28 mouse cellular contexts compared by ENCODE assay signal in genomic region chr15:86065367-86065766, GRCm38 (mm10). TPM values are rescaled to one million over a fixed set of nuclear protein-coding genes. Genes with fewer than 3 reads are reported as not detected.
DNase-seq lines count a peak whose midpoint lies in the region; ATAC-seq and TF ChIP-seq lines count a peak whose summit lies in the region.
"Had no signal": no experiment of that assay in that cellular context is flagged by ENCODE, and none has a peak within 500 bp of the region (broad histone marks: within the 10 kb centered on the region; RNA-seq: fewer than 3 reads in every experiment).

No protein-coding gene starts in this region.

- H3K4me3 ChIP-seq in left cerebral cortex, adult 2 months, result no peak overlapping the region
- no peak overlapping the region for H3K4me3 ChIP-seq in MEL (ENCODE audit: control insufficient read depth in 1 of 2, insufficient read depth in 1 of 2, low read depth in 2 of 2, low read length in 2 of 2)
- H3K4me3 ChIP-seq in liver, embryonic 13.5 days (replicated peaks), result peak overlapping the region; percentile 22
- H3K4me3 ChIP-seq in small intestine, adult 2 months (ENCODE audit: low read depth, low read length), result no peak overlapping the region
- no peak overlapping the region for H3K4me3 ChIP-seq in limb, embryonic 10.5 days
- H3K4me3 ChIP-seq: forebrain, embryonic 10.5 days; forebrain, embryonic 15.5 days; gastrocnemius, adult 2 months; heart, adult 2 months; heart, embryonic 13.5 days; kidney, embryonic 15.5 days; myocyte; neural tube, embryonic 12.5 days; stomach, embryonic 15.5 days had no signal

- peaks cover 84% of the 10 kb centered on the region for H3K79me2 ChIP-seq in MEL (ENCODE audit: control insufficient read depth, insufficient read depth, low read length, poor library complexity)

- no peaks in the 10 kb centered on the region for H3K9me3 ChIP-seq in MEL (replicated peaks; ENCODE audit: insufficient read depth, low read length)
- no peaks in the 10 kb centered on the region for H3K9me3 ChIP-seq in liver, embryonic 13.5 days (replicated peaks)
- H3K9me3 ChIP-seq in limb, embryonic 10.5 days (replicated peaks), result no peaks in the 10 kb centered on the region
- H3K9me3 ChIP-seq: forebrain, embryonic 15.5 days; heart, embryonic 13.5 days; kidney, embryonic 15.5 days; neural tube, embryonic 12.5 days; stomach, embryonic 15.5 days had no signal

- no peak for TF ChIP-seq POLR2A in MEL (IDR thresholded peaks at IDR 0.05; ENCODE audit: control insufficient read depth in 1 of 2, insufficient read depth in 1 of 2, low read depth in 1 of 2, low read length in 2 of 2, poor library complexity in 1 of 2)
- no peak for TF ChIP-seq POLR2A in small intestine, adult 2 months (IDR thresholded peaks at IDR 0.05; ENCODE audit: low read depth, low read length)

- H3K27ac ChIP-seq in left cerebral cortex, adult 2 months, result peak overlapping the region; percentile 52
- peak overlapping the region; percentile 5; the same call in 1 of the 2 replicates for H3K27ac ChIP-seq in MEL (ENCODE audit: control insufficient read depth, low read depth, low read length)
- peak overlapping the region; percentile 93 for H3K27ac ChIP-seq in liver, embryonic 13.5 days
- peak overlapping the region; percentile 40 for H3K27ac ChIP-seq in small intestine, adult 2 months (ENCODE audit: insufficient read depth, low read depth, low read length)
- no peak overlapping the region for H3K27ac ChIP-seq in limb, embryonic 10.5 days
- H3K27ac ChIP-seq: forebrain, embryonic 10.5 days; forebrain, embryonic 15.5 days; gastrocnemius, adult 2 months; heart, adult 2 months; heart, embryonic 13.5 days; neural tube, embryonic 12.5 days; stomach, embryonic 15.5 days had no signal

- peak overlapping the region; percentile 65 for H3K4me2 ChIP-seq in liver, embryonic 13.5 days
- H3K4me2 ChIP-seq: forebrain, embryonic 15.5 days; heart, embryonic 13.5 days; kidney, embryonic 15.5 days; lung, embryonic 14.5 days; midbrain, embryonic 11.5 days; neural tube, embryonic 12.5 days; stomach, embryonic 15.5 days had no signal

- H3K4me1 ChIP-seq in MEL (ENCODE audit: control insufficient read depth in 1 of 2, insufficient read depth in 2 of 2, low read length in 2 of 2), result peaks cover 1 to 59% of the 10 kb centered on the region in 2 experiments
- peaks cover 99% of the 10 kb centered on the region for H3K4me1 ChIP-seq in liver, embryonic 13.5 days (replicated peaks)
- peaks cover 54% of the 10 kb centered on the region for H3K4me1 ChIP-seq in small intestine, adult 2 months (ENCODE audit: control insufficient read depth, insufficient read depth, insufficient read length, low read length)
- H3K4me1 ChIP-seq in limb, embryonic 10.5 days, result peaks cover 49% of the 10 kb centered on the region

- WGBS in liver, embryonic 13.5 days (ENCODE audit: insufficient replicate concordance), result 61% methylated on average over 4 of the region's 4 CpGs
- WGBS in small intestine, adult 2 months, result 67% methylated on average over 4 of the region's 4 CpGs
- 92% methylated on average over 4 of the region's 4 CpGs for WGBS in limb, embryonic 10.5 days

- no peak for TF ChIP-seq RAD21 in MEL (IDR thresholded peaks at IDR 0.05; ENCODE audit: low read depth, low read length)

- H3K9ac ChIP-seq in MEL (ENCODE audit: control insufficient read depth, low read depth, low read length, poor library complexity, severe bottlenecking), result no peak overlapping the region
- H3K9ac ChIP-seq in liver, embryonic 13.5 days, result peak overlapping the region; percentile 60
- H3K9ac ChIP-seq: forebrain, embryonic 15.5 days; heart, embryonic 13.5 days; kidney, embryonic 15.5 days; lung, embryonic 14.5 days; neural tube, embryonic 12.5 days; stomach, embryonic 15.5 days had no signal

- no peak for ATAC-seq in liver, embryonic 13.5 days (ENCODE audit: low read depth)
- ATAC-seq: forebrain, embryonic 15.5 days; hindbrain, embryonic 16.5 days; midbrain, embryonic 16.5 days had no signal

- H3K27me3 ChIP-seq in MEL (ENCODE audit: control insufficient read depth in 1 of 2, insufficient read depth in 2 of 2, low read length in 2 of 2), result no peaks in the 10 kb centered on the region
- H3K27me3 ChIP-seq in liver, embryonic 13.5 days, result no peaks in the 10 kb centered on the region
- H3K27me3 ChIP-seq in small intestine, adult 2 months (ENCODE audit: control insufficient read depth, insufficient read depth, low read length), result no peaks in the 10 kb centered on the region
- no peaks in the 10 kb centered on the region for H3K27me3 ChIP-seq in limb, embryonic 10.5 days (ENCODE audit: low read depth, poor library complexity, severe bottlenecking)
- H3K27me3 ChIP-seq: forebrain, embryonic 15.5 days; heart, embryonic 13.5 days; kidney, embryonic 15.5 days; neural tube, embryonic 12.5 days; stomach, embryonic 15.5 days had no signal

- intact Hi-C loops in left cerebral cortex, adult 2 months (cut with DNase I), result no loop called here

- peaks cover 0 to 48% of the 10 kb centered on the region in 2 experiments; a peak in 2 of 4 replicates for H3K36me3 ChIP-seq in MEL (ENCODE audit: control insufficient read depth in 1 of 2, insufficient read depth in 2 of 2, low read length in 2 of 2)
- H3K36me3 ChIP-seq in liver, embryonic 13.5 days, result peaks cover 10% of the 10 kb centered on the region
- H3K36me3 ChIP-seq in small intestine, adult 2 months (ENCODE audit: control insufficient read depth, insufficient read depth, low read length), result no peaks in the 10 kb centered on the region
- peaks cover 7% of the 10 kb centered on the region for H3K36me3 ChIP-seq in limb, embryonic 10.5 days
- H3K36me3 ChIP-seq: forebrain, embryonic 15.5 days; kidney, embryonic 15.5 days; stomach, embryonic 15.5 days had no signal

- no peak for DNase-seq in left cerebral cortex, adult 2 months (ENCODE audit: extremely low spot score in 1 of 2, low spot score in 2 of 2)
- no peak for DNase-seq in left cerebral cortex, adult 18-20 months (ENCODE audit: low spot score in 2 of 2)
- DNase-seq in MEL (ENCODE audit: low read depth, low spot score), result no peak
- no peak for DNase-seq in liver, embryonic 13.5 days
- DNase-seq in limb, embryonic 10.5 days (ENCODE audit: low spot score), result no peak
- DNase-seq in embryo, embryonic 11 days, result no peak
- DNase-seq: adrenal gland, postnatal 25 days; cerebellum, adult 8-10 months; cerebellum, postnatal 25 days; gastrocnemius, adult 2 months; gastrocnemius, postnatal 36 days; heart, postnatal 10 days; lung, embryonic 14.5 days; lung, postnatal 14 days; right cerebral cortex, postnatal 4 days; thymus, adult 18-20 months had no signal

- no peak for TF ChIP-seq CTCF in left cerebral cortex, adult 2 months (IDR thresholded peaks at IDR 0.05)
- no peak for TF ChIP-seq CTCF in MEL (IDR thresholded peaks at IDR 0.05 in 2 of 3, conservative IDR thresholded peaks at IDR 0.05 in 1 of 3; ENCODE audit: control insufficient read depth in 1 of 3, insufficient read depth in 1 of 3, low read depth in 2 of 3, low read length in 3 of 3, poor library complexity in 1 of 3, severe bottlenecking in 1 of 3)
- no peak for TF ChIP-seq CTCF in small intestine, adult 2 months (IDR thresholded peaks at IDR 0.05; ENCODE audit: extremely low read depth, insufficient read length, insufficient replicate concordance, low read depth, low read length)

- TF ChIP-seq EP300 in MEL (IDR thresholded peaks at IDR 0.05; ENCODE audit: low read depth in 1 of 2, low read length in 2 of 2), result no peak

TF ChIP-seq in MEL, 35 proteins besides CTCF, POLR2A, EP300 and RAD21:
- no peak for TF ChIP-seq KAT2A (conservative IDR thresholded peaks at IDR 0.05; ENCODE audit: low read depth, low read length)
- TF ChIP-seq RCOR1 (IDR thresholded peaks at IDR 0.05; ENCODE audit: low read depth, low read length), result no peak
- TF ChIP-seq MAX (IDR thresholded peaks at IDR 0.05; ENCODE audit: low read length), result no peak
- TF ChIP-seq TBP (IDR thresholded peaks at IDR 0.05; ENCODE audit: low read depth, low read length), result no peak
- TF ChIP-seq HCFC1 (IDR thresholded peaks at IDR 0.05; ENCODE audit: low read depth, low read length), result no peak
- no peak for TF ChIP-seq CHD2 (IDR thresholded peaks at IDR 0.05; ENCODE audit: low read length)
- TF ChIP-seq NRF1 (IDR thresholded peaks at IDR 0.05; ENCODE audit: insufficient read depth, low read depth, low read length, poor library complexity, severe bottlenecking), result no peak
- no peak for TF ChIP-seq MEF2A (IDR thresholded peaks at IDR 0.05; ENCODE audit: extremely low read depth, insufficient replicate concordance, low read depth, low read length, poor library complexity, severe bottlenecking)
- TF ChIP-seq GABPA (IDR thresholded peaks at IDR 0.05; ENCODE audit: low read depth, low read length), result no peak
- no peak for TF ChIP-seq NELFE (IDR thresholded peaks at IDR 0.05; ENCODE audit: low read depth, low read length)
- no peak for TF ChIP-seq TCF12 (IDR thresholded peaks at IDR 0.05; ENCODE audit: low read depth, low read length)
- TF ChIP-seq MAFK (IDR thresholded peaks at IDR 0.05; ENCODE audit: borderline replicate concordance, low read depth, low read length), result no peak
- no peak for TF ChIP-seq MXI1 (IDR thresholded peaks at IDR 0.05; ENCODE audit: low read depth, low read length)
- no peak for TF ChIP-seq E2F4 (IDR thresholded peaks at IDR 0.05; ENCODE audit: borderline replicate concordance, low read depth, low read length)
- TF ChIP-seq ZMIZ1 (IDR thresholded peaks at IDR 0.05; ENCODE audit: low read depth, low read length), result no peak
- TF ChIP-seq ZNF384 (IDR thresholded peaks at IDR 0.05; ENCODE audit: low read depth, low read length), result no peak

RNA-seq across cellular contexts. Expression of gene Gramd4, which starts 7.9 kb away (rescaled TPM):
- total RNA-seq in left cerebral cortex, adult 2 months (2021), result 10 to 100 TPM; 46.2 to 51.7 TPM
- 10 to 100 TPM; 44.2 to 49.4 TPM for total RNA-seq in left cerebral cortex, adult 18-20 months (2021)
- 34.1 and 43.1 TPM in 2 replicates for total RNA-seq in MEL (2012; rRNA removed)
- 10 to 100 TPM; 35.2 to 38.0 TPM for polyA plus RNA-seq in MEL (2012; ENCODE audit: insufficient read depth in 1 of 2, insufficient read length in 2 of 2, low read depth in 1 of 2, low replicate concordance in 2 of 2, missing spikeins in 1 of 2)
- polyA plus RNA-seq in liver, embryonic 13.5 days (2015; fragmentation: Nextera tagmentation; extraction: Ambion mirVana), result 6.8 and 7.0 TPM in 2 replicates
- 10.5 and 25.1 TPM in 2 replicates for polyA plus RNA-seq in small intestine, adult 2 months (2012; rRNA removed)
- polyA plus RNA-seq in limb, embryonic 10.5 days (2016; fragmentation: Nextera tagmentation; extraction: Ambion mirVana), result 13.0 and 14.1 TPM in 2 replicates

RNA-seq across cellular contexts. Expression of gene Celsr1, which starts 31.8 kb away (rescaled TPM):
- total RNA-seq in left cerebral cortex, adult 2 months (2021), result 1 to 10 TPM; 3.7 to 4.6 TPM
- total RNA-seq in left cerebral cortex, adult 18-20 months (2021), result 1 to 10 TPM; 4.3 to 5.3 TPM
- 0.12 and 0.16 TPM in 2 replicates for total RNA-seq in MEL (2012; rRNA removed)
- polyA plus RNA-seq in MEL (2012; ENCODE audit: insufficient read depth in 1 of 2, insufficient read length in 2 of 2, low read depth in 1 of 2, low replicate concordance in 2 of 2, missing spikeins in 1 of 2), result under 1 TPM in 1 of 2 experiments, not detected in 1; 0.42 TPM
- 0.06 and 0.20 TPM in 2 replicates for polyA plus RNA-seq in liver, embryonic 13.5 days (2015; fragmentation: Nextera tagmentation; extraction: Ambion mirVana)
- polyA plus RNA-seq in small intestine, adult 2 months (2012; rRNA removed), result 2.9 and 4.7 TPM in 2 replicates
- polyA plus RNA-seq in limb, embryonic 10.5 days (2016; fragmentation: Nextera tagmentation; extraction: Ambion mirVana), result 0.67 and 0.86 TPM in 2 replicates
